Mouse (Mus musculus): Measurements from ENCODE around the gene Ttf1. TPM values are rescaled to one million over a fixed set of nuclear protein-coding genes. Genes with fewer than 3 reads are reported as not detected.
"Not testable (repeated sequence)": the region's sequence is repeated elsewhere in the genome, so short reads cannot be mapped to it uniquely, and the experiment has no call there.

Ttf1 gene
- polyA plus RNA-seq, 1 experiment from 2014 or later = 11.7 TPM

GRCm38 (mm10) chr2:29100822-29101534, 40.9 kb downstream of the Ttf1 start:
- WGBS = 71% methylated on average over 7 of the region's 7 CpGs
- Histone ChIP-seq H3K36me3 (no peaks in the 10 kb centered on the region), H3K4me1 (no peaks in the 10 kb centered on the region), H3K27ac (no peak overlapping the region), H3K9ac (no peak overlapping the region), H3K4me3 (replicated peaks) (no peak overlapping the region), H3K9me3 (replicated peaks) (no peaks in the 10 kb centered on the region), H3K4me2 (peak overlapping the region; percentile 25), H3K27me3 (no peaks in the 10 kb centered on the region)
- ATAC-seq (replicated peaks; ENCODE audit: low FRiP score) = no peak

DNA sequence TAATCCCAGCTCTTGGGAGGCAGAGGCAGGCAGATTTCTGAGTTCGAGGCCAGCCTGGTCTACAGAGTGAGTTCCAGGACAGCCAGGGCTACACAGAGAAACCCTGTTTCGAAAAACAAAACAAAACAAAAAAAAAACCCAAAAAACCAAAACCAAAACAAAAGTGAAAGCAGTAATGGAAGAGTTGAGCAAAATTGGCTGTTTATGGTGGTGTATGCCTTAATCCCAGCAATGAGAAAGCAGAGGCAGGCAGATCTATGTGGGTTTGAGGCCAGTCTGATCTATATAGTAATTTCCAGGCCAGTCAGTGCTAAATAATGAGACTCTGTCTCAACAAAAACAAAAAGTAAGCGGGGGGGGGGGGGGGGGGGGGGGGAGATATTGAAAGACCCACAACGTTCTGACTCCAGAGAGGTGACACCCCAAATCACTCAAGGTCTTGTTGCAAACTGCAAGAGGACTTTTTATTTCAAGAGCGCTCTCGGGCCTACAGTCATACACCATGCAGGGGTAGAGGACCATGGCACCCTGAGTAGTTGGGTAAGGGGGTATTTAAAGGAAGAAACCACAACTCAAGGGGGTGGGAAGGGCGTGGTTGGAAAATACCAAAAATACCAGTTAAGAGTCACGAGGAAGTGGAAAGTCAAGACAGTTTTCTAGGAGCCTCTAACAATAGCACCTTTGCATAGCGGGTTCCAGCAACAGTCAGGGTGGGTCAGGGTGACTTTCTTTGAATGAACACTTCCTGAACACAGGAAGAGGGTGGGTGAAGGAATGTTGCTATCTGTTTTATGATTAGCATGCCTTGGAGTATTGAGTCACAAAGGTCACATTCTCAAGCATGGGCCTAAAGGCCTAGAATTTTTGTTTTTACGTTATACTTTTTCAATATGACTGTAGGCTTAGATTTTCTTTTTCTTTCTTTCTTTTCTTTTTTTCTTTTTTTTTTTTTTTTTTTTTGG, 42.6 kb downstream of the Ttf1 start:
- H3K4me2 ChIP-seq; H3K9ac ChIP-seq; H3K9me3 ChIP-seq (replicated peaks); ATAC-seq (replicated peaks; ENCODE audit: low FRiP score); H3K4me1 ChIP-seq; H3K4me3 ChIP-seq (replicated peaks); H3K27me3 ChIP-seq; H3K36me3 ChIP-seq; H3K27ac ChIP-seq: not testable (repeated sequence)
- 83% methylated on average over 9 of the region's 10 CpGs for WGBS

GRCm38 (mm10) chr2:29120969-29121368, 60.9 kb downstream of the Ttf1 start:
- H3K4me1 ChIP-seq = peaks cover 3% of the 10 kb centered on the region
- H3K36me3 ChIP-seq = no peaks in the 10 kb centered on the region
- no peak overlapping the region for H3K4me2 ChIP-seq
- no peak overlapping the region for H3K4me3 ChIP-seq (replicated peaks)
- no peak overlapping the region for H3K27ac ChIP-seq
- no peak overlapping the region for H3K9ac ChIP-seq
- H3K27me3 ChIP-seq = no peaks in the 10 kb centered on the region
- H3K9me3 ChIP-seq (replicated peaks) = no peaks in the 10 kb centered on the region
- no peak for ATAC-seq (replicated peaks; ENCODE audit: low FRiP score)

DNA sequence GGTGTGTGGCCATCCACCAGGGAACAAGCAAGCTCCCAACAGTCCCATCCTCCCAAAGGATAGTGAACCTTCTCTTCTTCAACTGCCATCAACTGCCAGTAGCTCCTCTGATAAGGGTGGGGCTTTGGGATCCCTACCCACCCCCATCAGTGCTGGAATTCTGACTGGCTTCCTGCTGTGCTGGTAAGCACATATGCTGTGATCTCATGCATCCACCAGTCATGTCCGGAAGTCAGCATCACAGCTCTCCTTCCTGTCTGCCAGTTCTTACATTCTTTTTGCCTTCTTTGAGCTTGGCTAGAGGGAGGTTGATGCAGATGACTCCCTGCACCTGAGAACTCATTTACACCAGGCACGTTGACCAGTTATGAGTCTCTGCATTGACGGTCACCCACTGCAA, 62.4 kb downstream of the Ttf1 start:
- Histone ChIP-seq H3K9ac (no peak overlapping the region), H3K4me3 (replicated peaks) (no peak overlapping the region), H3K9me3 (replicated peaks) (no peaks in the 10 kb centered on the region), H3K4me2 (no peak overlapping the region), H3K4me1 (peaks cover 12% of the 10 kb centered on the region), H3K36me3 (peaks cover 5% of the 10 kb centered on the region; the same call in 1 of the 2 replicates), H3K27ac (no peak overlapping the region), H3K27me3 (no peaks in the 10 kb centered on the region)
- no peak for ATAC-seq (replicated peaks; ENCODE audit: low FRiP score)
- WGBS = 77% methylated on average over 3 of the region's 3 CpGs

- Histone ChIP-seq H3K4me1 (peaks cover 12% of the 10 kb centered on the region), H3K27me3 (no peaks in the 10 kb centered on the region), H3K4me3 (replicated peaks) (peak within 1 kb of the TSS; percentile 89), H3K27ac (peak within 1 kb of the TSS; percentile 97), H3K36me3 (peaks cover 16% of the 10 kb centered on the region), H3K4me2 (peak within 1 kb of the TSS; percentile 79), H3K9me3 (replicated peaks) (no peaks in the 10 kb centered on the region), H3K9ac (peak within 1 kb of the TSS; percentile 83)
- no peak for ATAC-seq (replicated peaks; ENCODE audit: low FRiP score)
- WGBS = 66% methylated on average over 14 of the region's 14 CpGs
Measured at GRCm38 (mm10) chr2:29123907-29124569, 64.0 kb downstream of the Ttf1 start, which contains the start of gene Setx. TSS of gene Setx (plus strand) at chr2:29124181.

DNA sequence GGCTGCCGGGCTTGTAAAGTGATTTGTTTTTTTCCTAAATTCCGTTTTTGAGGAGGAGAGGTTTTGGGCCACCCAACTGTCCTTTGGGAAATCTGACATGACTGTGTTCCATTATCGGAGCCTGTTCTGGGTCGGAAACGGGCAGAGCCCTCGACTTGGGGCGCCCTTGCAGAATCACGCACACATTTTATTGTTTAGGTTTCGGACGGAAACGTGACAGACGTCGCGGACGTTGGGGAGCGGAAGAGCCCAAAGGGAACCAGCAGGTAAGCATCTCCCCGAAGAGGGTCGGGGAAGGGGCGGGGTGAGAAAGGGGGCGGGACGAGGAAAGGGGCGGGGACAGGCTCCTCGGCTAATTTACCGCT, 64.5 kb downstream of the Ttf1 start:
- 1% methylated on average over 24 of the region's 24 CpGs for WGBS

DNA sequence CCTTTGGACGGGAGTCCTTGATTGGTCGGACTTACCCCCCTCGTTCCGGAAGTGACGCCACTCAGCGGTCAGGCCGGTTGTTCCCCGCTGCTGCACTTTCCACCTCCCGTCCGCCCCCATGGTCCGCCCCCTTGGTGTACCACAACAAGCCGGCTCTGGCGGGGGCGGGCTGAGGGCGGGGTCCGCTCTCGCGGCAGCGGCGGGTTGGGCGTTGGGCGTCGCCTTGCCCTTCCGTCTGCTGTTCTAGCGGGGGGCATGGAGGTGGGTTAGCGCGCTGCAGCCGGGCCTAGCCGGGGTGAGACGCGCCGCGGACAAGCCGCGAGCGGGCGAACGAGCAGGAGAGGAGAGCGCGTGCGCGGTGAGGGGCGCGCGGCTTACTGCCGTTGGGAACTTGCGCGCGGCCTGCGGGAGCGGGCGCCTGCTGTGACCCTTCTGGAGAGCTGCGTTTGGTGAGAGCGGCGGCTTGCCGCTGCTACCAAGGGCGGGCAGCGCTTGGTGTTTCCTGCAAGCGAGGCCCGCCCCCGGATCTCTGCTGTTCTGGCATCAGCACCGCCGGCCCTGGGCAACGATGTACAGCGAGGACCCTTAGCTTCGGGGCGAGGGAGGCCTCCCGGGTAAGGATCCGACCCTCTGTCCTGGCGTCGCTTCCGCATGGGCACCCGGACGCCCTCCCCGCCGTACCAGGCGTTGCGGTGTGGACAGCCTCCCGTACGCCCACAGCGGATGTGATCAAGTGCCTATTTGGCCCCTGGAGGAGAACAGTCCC, 65.1 kb downstream of the Ttf1 start:
- Histone ChIP-seq H3K9ac (peak overlapping the region; percentile 83), H3K36me3 (peaks cover 26% of the 10 kb centered on the region), H3K9me3 (replicated peaks) (no peaks in the 10 kb centered on the region), H3K27ac (peak overlapping the region; percentile 97), H3K4me1 (peaks cover 12% of the 10 kb centered on the region), H3K4me3 (replicated peaks) (peak overlapping the region; percentile 89), H3K4me2 (peak overlapping the region; percentile 79), H3K27me3 (no peaks in the 10 kb centered on the region)
- WGBS = 0% methylated on average over 81 of the region's 81 CpGs
- ATAC-seq (replicated peaks; ENCODE audit: low FRiP score) = peak; percentile 99

More for the DNA sequence above, 64.5 kb downstream of the Ttf1 start:
- H3K4me2 ChIP-seq = peak overlapping the region; percentile 79
- H3K27me3 ChIP-seq = no peaks in the 10 kb centered on the region
- ATAC-seq (replicated peaks; ENCODE audit: low FRiP score) = no peak
- peak overlapping the region; percentile 68 for H3K27ac ChIP-seq
- peak overlapping the region; percentile 50 for H3K9ac ChIP-seq
- H3K36me3 ChIP-seq = peaks cover 21% of the 10 kb centered on the region
- peak overlapping the region; percentile 89 for H3K4me3 ChIP-seq (replicated peaks)
- H3K4me1 ChIP-seq = peaks cover 12% of the 10 kb centered on the region
- no peaks in the 10 kb centered on the region for H3K9me3 ChIP-seq (replicated peaks)

- H3K9ac ChIP-seq = no peak overlapping the region
Measured at GRCm38 (mm10) chr2:29130118-29130899, 70.2 kb downstream of the Ttf1 start.

GRCm38 (mm10) chr2:29135161-29135560, 75.1 kb downstream of the Ttf1 start:
- no peaks in the 10 kb centered on the region for H3K27me3 ChIP-seq
- peaks cover 77% of the 10 kb centered on the region for H3K36me3 ChIP-seq
- H3K9me3 ChIP-seq (replicated peaks) = no peaks in the 10 kb centered on the region
- H3K27ac ChIP-seq = no peak overlapping the region
- H3K9ac ChIP-seq = no peak overlapping the region
- no peak for ATAC-seq (replicated peaks; ENCODE audit: low FRiP score)
- no peaks in the 10 kb centered on the region for H3K4me1 ChIP-seq
- H3K4me2 ChIP-seq = no peak overlapping the region
- H3K4me3 ChIP-seq (replicated peaks) = no peak overlapping the region

More at GRCm38 (mm10) chr2:29130118-29130899, 70.2 kb downstream of the Ttf1 start:
- Histone ChIP-seq H3K36me3 (peaks cover 71% of the 10 kb centered on the region), H3K9me3 (replicated peaks) (no peaks in the 10 kb centered on the region), H3K4me3 (replicated peaks) (no peak overlapping the region), H3K4me1 (peaks cover 9% of the 10 kb centered on the region), H3K27ac (no peak overlapping the region), H3K4me2 (no peak overlapping the region), H3K27me3 (no peaks in the 10 kb centered on the region)
- WGBS = 92% methylated on average over 7 of the region's 7 CpGs
- ATAC-seq (replicated peaks; ENCODE audit: low FRiP score) = no peak

Measured in kidney, embryonic 15.5 days (tissue).